In genomic region chr19:24271326-24271725, GRCm38 (mm10) we compare ENCODE assay signal across 8 mouse cellular contexts. TPM values are rescaled to one million over a fixed set of nuclear protein-coding genes. Genes with fewer than 3 reads are reported as not detected.
DNase-seq lines count a peak whose midpoint lies in the region; ATAC-seq lines count a peak whose summit lies in the region.

No protein-coding gene starts in this region.

- peaks cover 60% of the 10 kb centered on the region for H3K4me1 ChIP-seq in liver, embryonic 13.5 days (replicated peaks)
- peaks cover 13% of the 10 kb centered on the region for H3K4me1 ChIP-seq in neural tube, embryonic 15.5 days

- H3K36me3 ChIP-seq in liver, embryonic 13.5 days, result peaks cover 73% of the 10 kb centered on the region
- H3K36me3 ChIP-seq in neural tube, embryonic 15.5 days, result no peaks in the 10 kb centered on the region

- DNase-seq in ES-CJ7 (ENCODE audit: low read depth, low spot score), result peak; percentile 41
- peak; percentile 63 for DNase-seq in adrenal gland, adult 8-10 months
- DNase-seq in gastrocnemius, postnatal 25 days, result peak; percentile 35
- peak; percentile 57 for DNase-seq in kidney, adult 18-20 months
- DNase-seq in liver, embryonic 13.5 days, result no peak
- DNase-seq in ovary, postnatal 36 days (ENCODE audit: low spot score), result no peak
- no peak for DNase-seq in ovary, adult 18-20 months (ENCODE audit: low spot score)

- no peak overlapping the region for H3K4me3 ChIP-seq in liver, embryonic 13.5 days (replicated peaks)
- no peak overlapping the region for H3K4me3 ChIP-seq in neural tube, embryonic 15.5 days (replicated peaks)

- H3K4me2 ChIP-seq in liver, embryonic 13.5 days, result peak overlapping the region; percentile 21; the same call in 1 of the 2 replicates
- peak overlapping the region; percentile 37 for H3K4me2 ChIP-seq in neural tube, embryonic 15.5 days

- no peaks in the 10 kb centered on the region for H3K27me3 ChIP-seq in liver, embryonic 13.5 days
- no peaks in the 10 kb centered on the region for H3K27me3 ChIP-seq in neural tube, embryonic 15.5 days (replicated peaks)

- no peak overlapping the region for H3K27ac ChIP-seq in liver, embryonic 13.5 days
- no peak overlapping the region for H3K27ac ChIP-seq in neural tube, embryonic 15.5 days (replicated peaks)

- ATAC-seq in liver, embryonic 13.5 days (ENCODE audit: low read depth), result peak; percentile 58
- ATAC-seq in neural tube, embryonic 15.5 days (ENCODE audit: low FRiP score), result peak; percentile 71

- no peaks in the 10 kb centered on the region for H3K9me3 ChIP-seq in liver, embryonic 13.5 days (replicated peaks)
- H3K9me3 ChIP-seq in neural tube, embryonic 15.5 days (replicated peaks), result no peaks in the 10 kb centered on the region

- 62% methylated on average over 7 of the region's 7 CpGs for WGBS in liver, embryonic 13.5 days (ENCODE audit: insufficient replicate concordance)
- 45% methylated on average over 7 of the region's 7 CpGs for WGBS in neural tube, embryonic 15.5 days

- no peak overlapping the region for H3K9ac ChIP-seq in liver, embryonic 13.5 days
- H3K9ac ChIP-seq in neural tube, embryonic 15.5 days (replicated peaks), result no peak overlapping the region

RNA-seq across cellular contexts. Expression of gene Fxn, which starts 9.1 kb away (rescaled TPM):
- total RNA-seq in adrenal gland, adult 8-10 months (2022), result 10 to 100 TPM; 10.7 to 13.5 (median 11.6) TPM
- 10 to 100 TPM; 19.6 to 20.2 TPM for total RNA-seq in gastrocnemius, postnatal 25 days (2021)
- 65.6 and 65.7 TPM in 2 replicates for polyA plus RNA-seq in liver, embryonic 13.5 days (2015; fragmentation: Nextera tagmentation; extraction: Ambion mirVana)
- 42.4 and 45.2 TPM in 2 replicates for polyA plus RNA-seq in neural tube, embryonic 15.5 days (2015; fragmentation: Nextera tagmentation; extraction: Ambion mirVana)

RNA-seq across cellular contexts. Expression of gene Tjp2, which starts 46.5 kb away (rescaled TPM):
- total RNA-seq in adrenal gland, adult 8-10 months (2022), result 10 to 100 TPM in 2 of 4 experiments, 1 to 10 TPM in 2; 7.2 to 14.6 (median 10.7) TPM
- 1 to 10 TPM; 4.4 to 4.8 TPM for total RNA-seq in gastrocnemius, postnatal 25 days (2021)
- 4.7 and 5.3 TPM in 2 replicates for polyA plus RNA-seq in liver, embryonic 13.5 days (2015; fragmentation: Nextera tagmentation; extraction: Ambion mirVana)
- 10.1 and 15.3 TPM in 2 replicates for polyA plus RNA-seq in neural tube, embryonic 15.5 days (2015; fragmentation: Nextera tagmentation; extraction: Ambion mirVana)

Comparison
In these comparisons a context has a peak if more than half of its experiments do, and no peak if none do; other contexts are left out.
1. DNase-seq: peak in ES-CJ7 (single experiment), adrenal gland, adult 8-10 months (single experiment), gastrocnemius, postnatal 25 days (single experiment) and kidney, adult 18-20 months (single experiment); none in liver, embryonic 13.5 days (single experiment), ovary, postnatal 36 days (single experiment) and ovary, adult 18-20 months (single experiment).